Mouse (Mus musculus): Measurements from ENCODE around the gene Ablim2.

Ablim2 gene

GRCm38 (mm10) chr5:35907633-35908426 is 150.2 kb downstream of the Ablim2 start:
- DNase-seq (ENCODE audit: low spot score in 2 of 2) = peak in 1 of 2 experiments; percentile 65

GRCm38 (mm10) chr5:35908626-35909443 is 151.2 kb downstream of the Ablim2 start:
- DNase-seq (ENCODE audit: low spot score in 2 of 2) = no peak

DNA sequence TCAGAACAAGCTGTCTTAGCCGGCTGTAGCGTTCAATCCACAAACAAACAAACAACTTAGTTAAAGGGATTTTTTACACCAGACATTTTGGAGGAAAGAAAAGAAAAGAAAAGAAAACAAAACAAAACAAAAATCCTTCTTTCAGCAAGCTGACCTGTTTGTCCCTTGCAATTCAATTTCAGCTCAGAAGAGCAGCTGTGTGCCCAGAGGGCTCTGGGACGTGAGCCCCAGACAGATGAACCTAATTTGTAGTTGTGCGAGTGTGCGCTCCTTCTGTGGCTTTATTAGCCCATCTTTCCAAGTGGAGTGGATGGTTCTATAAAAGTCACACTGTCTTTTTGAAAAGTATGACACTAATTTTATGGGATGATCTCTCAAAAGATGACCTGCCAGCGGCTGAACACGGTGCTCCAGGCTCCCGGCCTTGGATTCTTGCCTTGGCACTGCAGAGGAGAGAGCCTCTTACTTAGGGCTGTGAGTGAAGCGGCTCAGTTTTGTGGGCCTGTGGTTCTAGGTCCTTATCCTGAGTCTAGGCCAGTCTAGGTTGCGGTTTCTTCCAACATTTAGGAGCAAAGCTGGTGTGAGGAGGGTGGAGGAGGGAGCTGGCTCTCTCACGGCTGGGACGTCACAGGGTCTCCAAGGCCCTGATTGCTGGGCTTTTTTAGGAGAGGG is 158.1 kb downstream of the Ablim2 start:
- DNase-seq (ENCODE audit: low spot score in 2 of 2) = no peak

- DNase-seq (ENCODE audit: low spot score in 2 of 2) = no peak
Measured at GRCm38 (mm10) chr5:35916666-35917065, 159.0 kb downstream of the Ablim2 start.

GRCm38 (mm10) chr5:35918387-35918786 is 160.7 kb downstream of the Ablim2 start:
- DNase-seq (ENCODE audit: low spot score in 2 of 2) = no peak

DNA sequence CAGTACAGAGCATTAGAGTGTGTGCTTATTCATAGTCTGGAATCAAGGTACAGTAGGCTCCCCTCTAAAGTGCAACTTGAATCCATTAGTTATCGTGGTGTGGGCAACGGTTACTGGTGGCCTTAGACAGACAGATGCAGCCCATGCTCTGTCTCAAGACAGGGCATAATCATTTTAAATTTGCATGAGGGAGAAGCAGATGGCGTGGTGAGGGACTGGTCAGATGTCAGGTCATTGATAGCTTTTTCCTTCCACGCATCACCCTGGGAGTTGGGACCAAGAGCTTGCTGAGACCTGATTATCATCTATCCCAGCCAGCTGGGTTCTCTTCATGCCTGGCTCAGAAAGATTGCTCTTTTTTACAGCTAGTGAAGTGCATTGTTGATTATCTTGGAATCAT is 162.4 kb downstream of the Ablim2 start:
- no peak for DNase-seq (ENCODE audit: low spot score in 2 of 2)

DNA sequence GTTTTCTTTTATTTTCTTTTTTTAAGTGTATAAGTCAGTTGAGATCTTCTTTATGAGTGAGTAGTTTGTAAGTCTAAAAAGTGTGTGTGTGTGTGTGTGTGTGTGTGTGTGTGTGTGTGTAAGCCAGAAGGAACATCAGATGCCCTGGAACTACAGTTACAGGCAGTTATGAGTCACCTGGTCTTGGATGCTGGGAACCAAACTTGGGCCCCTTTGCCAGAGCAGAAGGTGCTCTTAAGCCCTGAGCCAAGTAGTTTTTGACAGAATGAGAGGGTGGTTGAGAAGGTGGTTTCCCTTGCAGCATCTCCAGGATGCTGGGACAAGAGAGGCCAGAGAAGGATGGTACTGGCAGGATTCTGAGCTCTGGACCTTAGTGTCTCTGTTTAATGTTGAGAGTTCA is 162.9 kb downstream of the Ablim2 start:
- DNase-seq (ENCODE audit: low spot score in 2 of 2) = no peak

DNA sequence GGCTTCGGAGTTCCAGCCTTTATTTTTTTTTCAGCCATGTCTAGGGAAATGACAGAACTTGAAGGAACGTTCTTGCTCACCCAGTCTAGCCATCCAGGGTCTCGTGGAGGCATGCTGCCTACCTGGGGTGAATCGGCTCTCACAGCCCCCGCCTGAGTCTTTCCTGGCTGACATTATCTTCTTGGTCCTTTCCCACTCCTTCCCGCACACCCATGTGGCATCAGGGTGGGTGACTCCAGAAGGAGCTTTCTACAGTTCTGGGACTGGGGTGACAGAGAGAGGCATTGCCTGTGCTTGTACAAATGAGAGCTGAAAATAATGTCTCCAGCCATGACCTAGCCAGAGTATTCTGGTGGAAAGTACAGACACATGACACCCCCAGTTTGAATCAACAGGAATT is 163.5 kb downstream of the Ablim2 start:
- no peak for DNase-seq (ENCODE audit: low spot score in 2 of 2)

DNA sequence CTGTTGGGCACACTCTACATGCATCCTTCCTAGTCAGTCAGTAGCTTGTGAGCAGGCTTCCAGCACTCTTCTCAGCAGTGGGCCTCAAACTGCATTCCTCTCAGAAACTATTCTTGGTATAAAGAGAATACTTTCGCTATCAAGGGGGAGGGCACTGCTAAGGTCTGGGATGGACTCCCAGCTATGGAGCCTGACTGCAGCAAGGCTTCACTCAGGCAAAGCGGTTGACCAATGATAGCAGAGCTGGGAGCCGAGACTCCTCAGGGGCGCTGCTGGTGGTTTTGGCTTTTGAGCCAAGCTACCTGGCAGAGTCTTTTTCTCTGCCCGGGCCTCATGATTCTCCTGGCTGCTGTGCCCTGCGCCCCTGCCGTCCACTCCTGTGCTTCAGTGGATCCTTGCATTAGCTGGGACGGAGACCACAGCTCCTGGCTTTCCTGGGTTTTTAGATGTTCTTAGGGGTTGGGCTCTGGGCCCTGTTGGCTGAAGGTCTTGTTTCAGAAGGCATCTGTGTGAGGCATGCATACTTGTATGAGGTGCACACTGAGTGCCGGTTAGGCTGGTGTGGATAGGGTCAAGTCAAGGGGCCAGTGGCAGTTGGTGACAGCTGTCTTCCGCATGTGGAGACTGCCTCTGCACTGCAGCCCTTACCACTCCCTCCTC is 164.0 kb downstream of the Ablim2 start:
- DNase-seq (ENCODE audit: low spot score in 2 of 2) = peak in 1 of 2 experiments; percentile 61

DNA sequence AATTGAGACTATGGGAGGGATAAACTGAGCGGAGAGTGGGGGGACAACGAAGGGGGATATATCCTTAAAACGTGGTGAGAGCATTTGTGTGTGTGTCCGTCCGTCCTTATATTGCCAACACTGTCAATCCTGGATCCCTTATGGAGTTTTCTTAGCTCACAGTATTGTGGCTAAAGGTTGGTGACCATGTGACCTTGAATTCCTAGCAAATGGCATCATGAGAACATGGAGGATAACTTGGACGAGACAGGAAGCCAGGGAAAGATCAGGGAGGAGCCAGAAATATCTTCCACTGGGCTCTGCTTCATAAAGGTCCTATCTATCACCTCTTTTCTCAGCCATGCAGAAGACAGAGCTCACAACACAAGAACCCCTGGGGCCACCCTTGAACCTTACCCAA is 165.8 kb downstream of the Ablim2 start:
- no peak for DNase-seq (ENCODE audit: low spot score in 2 of 2)

DNA sequence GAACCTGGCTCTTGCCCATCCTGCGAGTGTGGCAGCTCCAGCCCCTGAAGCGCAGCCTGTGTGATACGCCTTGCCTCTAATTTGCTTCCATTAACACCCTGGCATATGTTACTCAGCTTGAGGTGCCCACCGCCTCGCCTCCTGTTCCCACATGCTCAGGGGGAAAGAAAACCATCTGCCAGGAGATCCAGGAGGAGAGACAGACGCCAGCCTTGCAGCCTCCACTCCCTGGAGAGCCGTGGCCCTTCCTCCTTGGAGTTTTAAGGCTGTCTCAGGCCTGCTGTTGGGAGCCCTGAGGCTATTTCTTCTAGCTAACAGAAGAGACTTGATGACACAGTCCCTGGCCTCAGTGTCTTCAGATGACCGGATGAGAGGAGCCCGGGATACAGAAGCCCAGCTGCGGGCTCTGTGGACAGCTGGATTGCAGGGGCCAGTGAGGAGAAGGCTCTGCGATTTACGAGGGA is 167.5 kb downstream of the Ablim2 start:
- DNase-seq (ENCODE audit: low spot score in 2 of 2) = no peak

- DNase-seq (ENCODE audit: low spot score in 2 of 2) = no peak
Measured at GRCm38 (mm10) chr5:35926511-35926910, 168.8 kb downstream of the Ablim2 start.

DNA sequence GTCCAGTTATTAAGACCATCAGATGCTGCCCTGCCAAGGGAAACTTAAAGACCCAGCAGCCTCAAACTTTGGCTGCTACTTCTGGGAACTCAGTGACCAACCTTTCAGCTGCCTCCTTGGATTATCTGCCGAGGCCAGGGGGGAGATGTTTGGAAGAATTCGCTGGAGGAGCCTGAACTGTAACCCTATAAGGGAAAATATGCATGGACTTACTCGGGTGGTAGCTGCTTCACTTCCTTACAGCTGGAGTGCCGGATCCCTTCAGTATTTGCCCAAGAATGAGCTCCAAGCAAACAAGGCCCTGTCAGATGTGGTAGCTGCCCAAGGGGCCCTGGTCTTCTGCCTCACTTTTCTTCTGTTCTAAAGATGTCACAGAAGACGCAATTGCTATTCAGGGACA is 173.6 kb downstream of the Ablim2 start:
- no peak for DNase-seq (ENCODE audit: low spot score in 2 of 2)

DNA sequence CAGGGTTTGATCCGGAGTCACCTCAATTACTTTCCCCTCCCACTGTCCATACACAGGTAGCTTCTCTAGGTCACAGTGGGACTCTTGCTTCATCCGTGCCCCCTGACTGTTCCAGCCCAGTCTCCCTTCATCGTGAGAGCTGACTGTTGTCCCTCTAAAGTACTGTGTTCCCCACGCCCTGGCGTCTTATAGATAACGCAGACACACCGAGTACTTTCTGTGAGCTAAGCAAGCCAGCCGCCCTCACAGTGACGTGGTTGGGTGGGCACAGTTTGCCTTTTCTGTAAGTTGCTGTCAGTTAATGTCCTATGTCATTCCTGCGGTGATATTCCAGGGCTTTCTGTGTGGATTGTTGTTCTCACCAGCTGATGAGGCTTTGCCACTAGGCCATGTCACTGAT is 175.4 kb downstream of the Ablim2 start:
- no peak for DNase-seq (ENCODE audit: low spot score in 2 of 2)
